In the genomic region with DNA sequence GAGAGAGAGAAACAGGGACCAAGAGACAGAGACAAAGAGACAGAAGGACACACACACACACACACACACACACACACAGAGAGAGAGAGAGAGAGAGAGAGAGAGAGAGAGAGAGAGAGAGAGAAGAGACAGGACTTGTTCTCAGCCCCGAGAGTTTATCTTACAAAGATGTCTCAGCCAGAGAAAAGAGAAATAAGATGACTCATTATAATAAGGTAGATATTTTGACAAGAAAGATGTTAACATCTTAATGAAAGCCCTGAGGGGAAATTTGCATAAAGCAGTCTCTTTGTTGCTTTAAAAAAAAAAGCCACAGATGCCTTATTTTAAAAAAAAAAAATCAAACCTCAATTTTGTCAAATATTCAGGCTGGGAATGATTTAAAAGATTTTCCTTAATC, we compare ENCODE assay signal across 13 mouse cellular contexts.
"Had no signal": no experiment of that assay in that cellular context is flagged by ENCODE, and none has a peak within 500 bp of the region (broad histone marks: within the 10 kb centered on the region; RNA-seq: fewer than 3 reads in every experiment).

No protein-coding gene starts in this region.

- DNase-seq: lung, adult 18-20 months; lung, embryonic 14.5 days; lung, postnatal 10 days; lung, postnatal 4 days; right cerebral cortex, postnatal 14 days; thymus, adult 2 months; thymus, postnatal 25 days; thymus, postnatal 4 days had no signal

- ATAC-seq: midbrain, embryonic 13.5 days had no signal

- H3K27ac ChIP-seq: midbrain, embryonic 10.5 days; midbrain, embryonic 13.5 days; neural tube, embryonic 12.5 days; stomach, embryonic 15.5 days; stomach, postnatal 0 days had no signal

- H3K9ac ChIP-seq: lung, embryonic 14.5 days; midbrain, embryonic 13.5 days; neural tube, embryonic 12.5 days; stomach, embryonic 15.5 days had no signal

- H3K4me2 ChIP-seq: lung, embryonic 14.5 days; midbrain, embryonic 13.5 days; neural tube, embryonic 12.5 days; stomach, embryonic 15.5 days had no signal

- H3K27me3 ChIP-seq: midbrain, embryonic 13.5 days; neural tube, embryonic 12.5 days; stomach, embryonic 15.5 days had no signal

- H3K9me3 ChIP-seq: midbrain, embryonic 10.5 days; midbrain, embryonic 13.5 days; neural tube, embryonic 12.5 days; stomach, embryonic 15.5 days had no signal

- H3K36me3 ChIP-seq: midbrain, embryonic 10.5 days; midbrain, embryonic 13.5 days; neural tube, embryonic 12.5 days; stomach, embryonic 15.5 days had no signal

- H3K4me3 ChIP-seq: midbrain, embryonic 10.5 days; midbrain, embryonic 13.5 days; neural tube, embryonic 12.5 days; stomach, embryonic 15.5 days had no signal

- H3K4me1 ChIP-seq: midbrain, embryonic 10.5 days; neural tube, embryonic 12.5 days; stomach, embryonic 15.5 days had no signal
